Mouse (Mus musculus) CH12.LX (cell line): ENCODE data around the gene Tmem167b.

Source experiments
- MAFK ChIP-seq: IDR thresholded peaks from 2 replicates; pipeline ENCODE4 v1.6.1; 2011; ENCODE audit warnings: low read length, improper control_type of control experiment; ENCODE audit not compliant: insufficient replicate concordance
- TBP ChIP-seq: conservative IDR thresholded peaks from 2 replicates; pipeline ENCODE4 v1.6.1; 2011; ENCODE audit warnings: low read depth, low read length, improper control_type of control experiment

DNA sequence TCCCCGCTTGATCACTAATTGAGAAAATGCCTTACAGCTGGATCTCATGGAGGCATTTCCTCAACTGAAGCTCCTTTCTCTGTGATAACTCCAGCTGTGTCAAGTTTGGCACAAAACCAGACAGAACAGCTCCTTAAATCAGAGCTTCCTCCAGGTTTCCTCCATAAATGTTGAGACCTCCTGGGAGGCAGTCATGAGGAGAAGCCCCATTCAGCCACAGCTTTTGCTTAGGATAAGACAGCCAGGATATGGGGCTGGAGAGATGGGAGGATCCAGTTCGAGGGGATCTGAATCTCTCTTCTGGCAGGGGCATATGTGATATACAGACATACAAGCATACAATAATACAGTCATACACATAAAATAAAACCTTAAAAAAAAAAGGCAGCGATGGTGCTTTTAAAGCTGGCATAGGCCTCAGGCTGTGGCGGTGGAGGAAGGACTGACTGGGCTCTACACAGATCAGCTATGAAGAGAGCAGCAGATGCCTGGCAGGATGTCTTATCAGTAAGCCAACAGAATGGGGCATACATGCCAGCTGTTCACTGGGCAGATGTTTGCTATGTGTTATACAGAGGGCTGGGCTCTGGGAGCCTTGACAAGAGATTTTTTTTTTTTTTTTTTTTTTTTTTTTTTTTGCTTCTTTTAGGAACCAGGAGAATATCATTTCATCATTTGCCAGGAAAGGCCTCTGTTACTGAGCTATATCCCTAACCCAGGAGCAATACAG is 53.4 kb downstream of the Tmem167b start:
- TF ChIP-seq TBP (no peak), MAFK (no peak)
